Mouse (Mus musculus) T-cell, adult 2 months (primary cell): ENCODE measurements at regions not wholly inside any gene's neighbourhood (a gene's known extent, or its start where the extent isn't known, plus 50 kb on each side); places are given as distances from the start of the nearest gene placed in this dataset.
"Not testable (repeated sequence)": the region's sequence is repeated elsewhere in the genome, so short reads cannot be mapped to it uniquely, and the experiment has no call there.

ENCODE experiments used
- DNase-seq: peaks from one replicate; pipeline ENCODE4 v3.0.0; 2022; ENCODE audit warnings: low spot score

GRCm38 (mm10) chr8:113916649-113917048, 68.1 kb upstream of the Adamts18 start:
- DNase-seq: no peak

DNA sequence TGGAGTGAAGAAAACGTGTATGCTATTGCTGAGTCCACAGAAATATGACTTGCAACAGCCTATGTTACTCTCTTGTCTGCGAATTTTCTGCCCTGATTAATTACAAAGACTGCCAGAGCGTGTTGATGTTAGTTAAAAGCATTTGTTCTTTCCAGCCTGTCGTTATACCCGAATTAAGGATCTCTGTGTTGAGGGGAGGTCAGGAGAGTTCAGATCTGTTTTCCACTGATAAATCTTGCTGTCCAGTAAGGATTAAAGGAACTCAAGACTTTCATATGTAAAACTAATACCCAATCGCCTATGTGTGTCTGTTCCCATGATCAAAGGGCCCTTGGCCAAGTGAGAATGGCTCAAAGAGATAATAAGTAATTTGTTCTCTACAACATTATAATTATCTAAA, 68.7 kb upstream of the Adamts18 start:
- DNase-seq: no peak

- no peak for DNase-seq
These were observed 71.8 kb upstream of the Adamts18 start for GRCm38 (mm10) chr8:113920306-113920705.

- DNase-seq: no peak
These were observed 74.8 kb upstream of the Adamts18 start for GRCm38 (mm10) chr8:113923381-113923780.

GRCm38 (mm10) chr8:113953721-113954120, 105.2 kb upstream of the Adamts18 start:
- no peak for DNase-seq

DNA sequence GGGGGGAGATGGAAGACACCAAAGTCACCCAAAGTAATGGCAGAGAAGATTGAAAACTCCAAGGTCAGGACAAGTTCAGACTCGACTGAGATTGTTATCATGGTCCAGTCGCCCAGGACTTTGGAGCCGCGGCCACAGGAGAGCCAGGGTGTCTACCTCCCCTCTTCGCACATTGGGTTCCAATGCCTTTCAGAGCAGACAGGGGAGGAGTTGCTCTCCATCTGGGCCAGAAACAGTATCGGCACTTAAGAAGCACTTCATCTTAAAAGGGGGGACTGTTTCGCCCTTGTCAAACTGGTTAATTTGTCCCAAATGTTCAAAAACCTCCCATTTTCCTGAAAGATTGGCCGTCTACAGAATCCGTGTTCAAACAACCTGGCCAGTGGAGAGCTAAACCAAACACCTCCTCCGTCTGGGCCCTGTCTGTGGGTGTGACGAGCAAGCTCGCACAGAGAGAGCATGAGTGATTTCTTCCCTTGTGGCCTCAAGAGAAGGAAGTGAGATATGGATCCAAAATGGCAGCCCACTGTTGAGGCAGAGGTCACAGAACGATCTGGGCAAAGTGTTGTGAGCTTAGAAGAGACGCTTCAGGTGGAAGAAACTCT, 108.0 kb upstream of the Adamts18 start:
- DNase-seq: no peak

GRCm38 (mm10) chr8:113957821-113958220, 109.3 kb upstream of the Adamts18 start:
- no peak for DNase-seq

- no peak for DNase-seq
These were observed 127.3 kb upstream of the Adamts18 start for GRCm38 (mm10) chr8:113975810-113976209.

GRCm38 (mm10) chr8:113976626-113977025, 128.1 kb upstream of the Adamts18 start:
- no peak for DNase-seq

DNA sequence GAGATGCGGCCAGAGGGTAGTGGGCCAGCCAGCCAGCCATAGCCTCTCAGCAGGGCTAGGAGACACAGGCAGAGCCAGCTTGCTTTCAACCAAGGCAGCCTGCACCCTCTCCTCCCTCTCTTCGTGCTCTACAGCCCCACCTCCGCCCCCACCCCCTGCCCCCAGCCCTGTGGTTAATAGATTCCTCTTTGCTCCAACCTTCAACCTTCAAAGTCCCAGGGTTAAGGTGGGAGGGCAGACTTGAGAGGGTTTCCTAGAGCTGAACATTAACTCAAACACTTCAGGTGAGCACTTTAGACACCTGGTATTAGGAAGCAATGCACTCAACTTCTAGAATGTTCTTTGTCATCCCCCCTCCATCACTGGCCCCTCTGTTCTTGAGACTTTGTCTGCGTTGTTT, 128.5 kb upstream of the Adamts18 start:
- DNase-seq: no peak

DNA sequence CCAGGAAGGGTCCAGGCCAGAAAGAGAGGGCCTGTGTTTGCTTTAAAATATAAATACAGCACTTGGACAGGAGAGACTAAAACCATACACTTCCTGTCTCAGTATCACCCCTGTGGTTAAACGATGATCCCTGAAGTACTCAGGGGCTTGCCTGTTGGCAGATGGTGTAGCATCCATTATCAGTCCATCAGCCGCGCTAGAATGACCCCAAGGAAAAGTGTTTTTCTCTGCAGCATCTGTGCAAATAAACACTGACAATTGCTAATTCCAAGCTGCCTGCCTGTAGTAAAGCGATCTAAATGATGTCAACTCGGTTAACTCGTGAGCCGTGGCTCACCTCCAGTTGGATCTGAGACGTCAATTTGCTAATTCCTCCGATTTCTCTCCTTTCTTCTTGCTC, 130.4 kb upstream of the Adamts18 start:
- no peak for DNase-seq

DNA sequence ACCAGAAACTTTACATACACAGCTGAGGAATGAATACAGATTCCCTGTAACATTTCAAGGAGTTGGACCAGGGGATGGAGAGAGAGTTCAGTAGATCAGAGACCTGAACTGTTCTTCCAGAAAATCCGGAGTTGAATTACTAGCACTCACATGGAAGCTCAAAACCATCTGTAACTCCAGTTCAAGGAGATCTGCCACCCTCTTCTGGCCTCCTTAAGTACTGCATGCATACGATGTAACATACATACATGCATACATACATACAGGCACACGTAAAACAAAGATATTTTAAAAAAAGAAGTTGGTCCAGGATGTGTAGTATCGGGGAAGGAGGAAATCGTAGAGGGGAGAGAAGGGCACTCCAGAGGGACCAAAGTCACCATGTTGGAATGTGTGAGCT, 131.3 kb upstream of the Adamts18 start:
- no peak for DNase-seq

DNA sequence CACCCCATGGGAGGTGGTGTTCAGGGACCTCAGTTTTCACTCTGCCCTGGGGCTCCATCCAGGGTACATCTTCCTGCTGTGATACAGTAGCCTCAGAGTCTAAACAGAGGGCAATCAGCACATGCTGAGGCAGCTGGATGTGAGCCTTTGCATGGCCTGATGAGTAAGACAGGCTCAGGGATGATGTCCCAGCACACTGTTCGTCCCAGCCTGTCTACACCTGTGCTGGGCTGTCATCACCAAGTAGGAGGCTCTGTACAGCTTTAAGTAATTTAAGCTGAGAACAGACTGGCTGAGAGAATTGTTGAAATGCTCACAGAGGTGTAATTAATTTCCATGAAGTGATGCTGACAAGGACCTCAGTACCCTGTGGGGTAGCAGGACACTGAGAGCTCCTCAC, 132.8 kb upstream of the Adamts18 start:
- DNase-seq: no peak

GRCm38 (mm10) chr8:113984845-113985244, 136.3 kb upstream of the Adamts18 start:
- DNase-seq: no peak

- no peak for DNase-seq
These were observed 136.9 kb upstream of the Adamts18 start for GRCm38 (mm10) chr8:113985471-113985870.

- no peak for DNase-seq
These were observed 137.4 kb upstream of the Adamts18 start for GRCm38 (mm10) chr8:113985948-113986347.

DNA sequence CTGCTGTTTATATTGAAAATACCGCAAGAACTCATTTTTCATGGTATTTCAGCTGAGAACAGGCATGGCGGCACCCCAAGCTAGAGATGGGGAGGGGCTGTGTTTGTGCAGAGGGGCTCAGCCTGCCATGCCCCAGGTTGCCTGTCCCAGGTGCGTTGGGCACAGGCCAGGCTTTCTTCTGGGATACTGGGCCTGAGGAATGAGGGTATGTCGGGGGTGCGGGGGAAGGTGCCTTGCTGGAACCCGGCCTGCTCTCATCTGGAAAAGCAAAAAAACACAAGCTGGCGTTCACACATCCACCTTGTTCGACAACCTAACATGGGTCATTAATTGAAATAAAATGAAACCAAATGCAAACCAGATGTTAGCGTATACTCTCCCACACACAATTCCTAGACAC, 142.2 kb upstream of the Adamts18 start:
- no peak for DNase-seq

DNA sequence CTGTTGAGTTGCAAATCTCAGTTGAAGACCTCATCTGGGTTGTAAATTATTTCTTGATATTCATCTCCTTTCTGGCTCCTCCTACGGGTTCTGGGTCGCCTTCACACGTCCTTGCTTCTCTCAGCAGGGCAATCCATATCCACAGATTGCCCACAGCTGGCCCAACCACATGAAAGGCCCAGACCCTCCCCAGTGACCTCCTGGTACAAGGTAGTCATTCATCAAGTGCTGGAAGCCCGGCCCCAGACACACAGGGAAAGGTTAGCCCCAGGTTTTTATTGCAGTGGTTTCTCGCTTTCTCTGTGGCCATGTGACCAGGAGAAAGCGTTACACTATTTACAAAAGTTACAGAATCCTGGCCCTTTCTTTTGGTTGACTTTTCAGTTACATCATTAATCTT, 134.5 kb upstream of the Nudt7 start:
- no peak for DNase-seq

GRCm38 (mm10) chr8:114001674-114002073, 131.7 kb upstream of the Nudt7 start:
- no peak for DNase-seq

DNA sequence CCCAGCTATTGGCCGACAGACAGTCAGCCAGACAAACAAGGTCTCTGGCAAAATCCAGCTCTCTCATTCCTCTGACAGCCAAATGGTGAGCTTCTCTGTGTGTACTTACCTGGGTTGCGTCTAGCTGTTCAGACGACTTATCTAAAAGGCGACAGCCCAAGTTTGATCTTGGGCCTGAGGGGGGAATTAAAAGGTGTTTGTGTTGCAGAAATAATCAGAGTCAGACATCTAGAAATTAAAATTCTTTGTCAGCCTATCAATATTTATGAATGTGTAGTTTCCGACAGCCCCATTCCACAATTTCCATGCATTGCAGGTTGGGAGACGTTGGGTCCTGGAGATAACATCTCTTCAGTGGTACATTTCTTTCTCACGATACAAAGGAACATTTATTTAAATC, 128.9 kb upstream of the Nudt7 start:
- no peak for DNase-seq

GRCm38 (mm10) chr8:114006587-114006986, 126.8 kb upstream of the Nudt7 start:
- DNase-seq: no peak

DNA sequence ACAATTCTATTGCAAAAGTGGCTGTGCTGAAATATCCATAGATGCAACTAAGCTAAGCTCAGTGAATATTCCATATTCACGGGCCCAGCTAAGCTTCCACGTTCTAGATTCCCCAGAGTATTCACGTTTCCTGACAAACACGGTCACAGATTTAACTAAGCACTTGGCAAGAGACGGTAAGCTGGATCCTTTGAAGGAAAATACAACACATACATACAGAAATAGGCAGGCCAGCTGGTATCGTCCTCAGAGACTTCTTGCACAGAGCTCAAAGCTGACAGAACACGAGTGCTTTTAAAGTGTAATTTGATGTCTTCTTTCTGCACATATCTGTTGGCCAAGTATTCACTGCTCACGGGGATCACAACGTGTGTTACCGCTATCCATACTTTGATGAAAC, 126.3 kb upstream of the Nudt7 start:
- DNase-seq: no peak

- DNase-seq: no peak
These were observed 115.0 kb upstream of the Nudt7 start for GRCm38 (mm10) chr8:114018364-114018763.

DNA sequence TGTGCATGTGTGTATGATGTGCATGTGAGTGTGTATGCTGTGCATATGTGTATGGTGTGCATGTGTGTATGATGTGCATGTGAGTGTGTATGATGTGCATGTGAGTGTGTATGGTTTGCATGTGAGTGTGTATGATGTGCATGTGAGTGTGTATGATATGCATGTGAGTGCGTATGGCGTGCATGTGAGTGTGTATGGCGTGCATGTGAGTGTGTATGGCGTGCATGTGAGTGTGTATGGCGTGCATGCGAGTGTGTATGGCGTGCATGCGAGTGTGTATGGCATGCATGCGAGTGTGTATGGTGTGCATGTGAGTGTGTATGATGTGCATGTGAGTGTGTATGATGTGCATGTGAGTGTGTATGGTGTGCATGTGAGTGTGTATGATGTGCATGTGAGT, 103.2 kb upstream of the Nudt7 start:
- DNase-seq: not testable (repeated sequence)

- DNase-seq: no peak
These were observed 80.9 kb upstream of the Nudt7 start for GRCm38 (mm10) chr8:114052426-114052825.
